Mouse (Mus musculus) heart, embryonic 11.5 days (tissue): ENCODE results near the gene Elmsan1. TPM values are rescaled to one million over a fixed set of nuclear protein-coding genes. Genes with fewer than 3 reads are reported as not detected.
"Not testable (repeated sequence)": the region's sequence is repeated elsewhere in the genome, so short reads cannot be mapped to it uniquely, and the experiment has no call there.

Source experiments
- ATAC-seq: fragments of 200-750 bp; cut with Nextera tagmentation; replicated peaks from 2 replicates; pipeline ENCODE4 v1.8.0; 2017; ENCODE audit warnings: moderate library complexity; ENCODE audit not compliant: insufficient number of reproducible peaks, low FRiP score, low TSS enrichment
- H3K27ac ChIP-seq: fragments of 300-500 bp; sonication (generic); 2 replicates; pipeline ENCODE4 v1.5.1; 2014; ENCODE audit warnings: mild to moderate bottlenecking, low read depth, low read length
- H3K27me3 ChIP-seq: fragments of 300-500 bp; sonication (generic); 2 replicates; pipeline ENCODE4 v1.6.1; 2014; ENCODE audit warnings: mild to moderate bottlenecking, low read length, mixed read lengths; ENCODE audit not compliant: control insufficient read depth, insufficient read depth
- H3K36me3 ChIP-seq: fragments of 300-500 bp; sonication (generic); 2 replicates; pipeline ENCODE4 v1.6.1; 2014; ENCODE audit warnings: mild to moderate bottlenecking, low read length, moderate library complexity, mixed read lengths; ENCODE audit not compliant: control insufficient read depth, insufficient read depth
- H3K4me1 ChIP-seq: fragments of 300-500 bp; sonication (generic); 2 replicates; pipeline ENCODE4 v1.6.1; 2014; ENCODE audit warnings: low read length; ENCODE audit not compliant: control insufficient read depth, insufficient read depth
- H3K4me2 ChIP-seq: fragments of 300-500 bp; sonication (generic); 2 replicates; pipeline ENCODE4 v1.6.1; 2014; ENCODE audit warnings: mild to moderate bottlenecking, moderate library complexity
- H3K4me3 ChIP-seq: fragments of 300-500 bp; sonication (generic); 2 replicates; pipeline ENCODE4 v1.5.1; 2014; ENCODE audit warnings: low read depth, low read length
- H3K9ac ChIP-seq: fragments of 300-500 bp; sonication (generic); 2 replicates; pipeline ENCODE4 v1.6.1; 2014; ENCODE audit warnings: mild to moderate bottlenecking, low read depth, low read length, moderate library complexity
- H3K9me3 ChIP-seq: fragments of 300-500 bp; sonication (generic); replicated peaks from 2 replicates; pipeline ENCODE4 v1.6.1; 2016; ENCODE audit warnings: low read length; ENCODE audit not compliant: control insufficient read depth
- WGBS: fragments of 180-500 bp; shearing (Covaris S2); extraction: QIAGEN DNeasy Blood & Tissue Kit; methylation state at CpG from one replicate; pipeline ENCODE4 v1.1.7; 2014; ENCODE audit not compliant: insufficient replicate concordance; 5-methylcytosine and 5-hydroxymethylcytosine counted together
- polyA plus RNA-seq: library from polyadenylated mRNA; unstranded; fragments of >200 nt; fragmentation: Nextera tagmentation; extraction: Ambion mirVana; gene quantifications from 2 replicates; pipeline ENCODE4 v1.2.1, GENCODE M21; 2014

Elmsan1 gene
- polyA plus RNA-seq, 1 experiment from 2014 or later = 7.1 TPM

- H3K4me1 ChIP-seq = no peaks in the 10 kb centered on the region
- H3K4me2 ChIP-seq = no peak overlapping the region
- no peak overlapping the region for H3K27ac ChIP-seq
- H3K27me3 ChIP-seq = no peaks in the 10 kb centered on the region
- ATAC-seq = no peak
- no peak overlapping the region for H3K4me3 ChIP-seq
- no peaks in the 10 kb centered on the region for H3K36me3 ChIP-seq
- H3K9me3 ChIP-seq = no peaks in the 10 kb centered on the region
- no peak overlapping the region for H3K9ac ChIP-seq
- WGBS = 70% methylated on average over 3 of the region's 3 CpGs
Measured at GRCm38 (mm10) chr12:84107012-84107411, 111.7 kb downstream of the Elmsan1 start.

DNA sequence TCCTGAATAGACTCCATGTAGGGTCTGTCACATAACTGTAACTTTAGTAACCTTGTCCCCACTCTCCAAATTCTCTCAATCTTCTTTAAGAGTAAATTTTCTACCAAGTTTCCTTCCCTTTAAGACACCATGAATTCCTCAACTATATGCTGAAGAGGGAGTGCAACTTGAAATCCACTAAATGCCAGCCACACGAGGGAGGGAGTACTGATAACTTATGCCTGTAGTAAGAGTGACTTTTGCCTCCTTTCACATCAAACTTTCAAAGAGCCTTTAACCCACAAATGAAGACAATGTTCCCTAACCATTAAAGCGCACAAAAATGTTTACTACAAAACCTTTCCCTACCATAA lies 117.2 kb downstream of the Elmsan1 start:
- peak overlapping the region; percentile 51 for H3K4me3 ChIP-seq
- H3K27me3 ChIP-seq = no peaks in the 10 kb centered on the region
- H3K27ac ChIP-seq = no peak overlapping the region
- peak overlapping the region; percentile 88 for H3K4me2 ChIP-seq
- WGBS = 44% methylated on average over 2 of the region's 2 CpGs
- H3K4me1 ChIP-seq = no peaks in the 10 kb centered on the region
- peak overlapping the region; percentile 70; the same call in 1 of the 2 replicates for H3K9ac ChIP-seq
- ATAC-seq = no peak
- H3K36me3 ChIP-seq = no peaks in the 10 kb centered on the region
- no peaks in the 10 kb centered on the region for H3K9me3 ChIP-seq

DNA sequence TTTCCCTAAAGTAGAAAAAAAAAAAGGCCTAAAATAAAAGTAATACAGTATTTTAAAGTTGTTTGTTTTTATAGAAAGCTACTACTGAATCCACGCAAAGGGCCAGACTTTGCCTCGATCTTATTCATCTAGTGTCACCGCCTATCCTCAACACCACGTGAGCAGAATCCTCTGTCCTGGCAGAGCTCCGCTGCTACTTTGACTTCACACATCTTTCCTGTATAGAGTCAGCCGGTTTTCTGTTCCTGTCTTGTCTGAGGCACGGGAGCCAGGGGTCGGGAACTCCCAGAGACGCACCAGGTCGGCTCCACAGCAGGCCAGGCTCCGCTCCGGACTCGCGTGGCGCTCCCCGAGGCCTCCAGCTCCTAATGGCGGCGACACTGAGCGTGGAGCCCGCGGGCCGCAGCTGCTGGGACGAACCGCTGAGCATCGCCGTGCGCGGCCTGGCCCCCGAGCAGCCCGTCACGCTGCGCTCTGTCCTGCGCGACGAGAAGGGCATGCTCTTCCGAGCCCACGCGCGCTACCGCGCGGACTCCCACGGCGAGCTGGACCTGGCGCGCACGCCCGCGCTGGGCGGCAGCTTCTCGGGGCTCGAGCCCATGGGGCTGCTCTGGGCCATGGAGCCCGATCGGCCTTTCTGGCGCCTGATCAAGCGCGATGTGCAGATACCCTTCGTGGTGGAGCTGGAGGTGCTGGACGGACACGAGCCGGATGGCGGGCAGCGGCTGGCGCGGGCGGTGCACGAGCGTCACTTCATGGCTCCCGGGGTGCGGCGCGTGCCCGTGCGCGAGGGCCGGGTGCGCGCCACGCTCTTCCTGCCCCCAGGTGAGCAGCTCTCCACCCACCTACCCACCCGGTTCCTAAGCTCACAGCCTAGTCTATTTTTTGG lies 117.8 kb downstream of the Elmsan1 start, which contains the start of gene Acot6:
Gene Acot6 (plus strand): TSS at position 51 of the 889 bp plus-strand sequence.
- 1% methylated on average over 73 of the region's 80 CpGs for WGBS
- H3K4me1 ChIP-seq, H3K27me3 ChIP-seq, H3K27ac ChIP-seq, H3K9me3 ChIP-seq, H3K36me3 ChIP-seq: not testable (repeated sequence)
- peak within 1 kb of the TSS; percentile 51 for H3K4me3 ChIP-seq
- H3K4me2 ChIP-seq = peak within 1 kb of the TSS; percentile 88
- ATAC-seq = 0 out of 2 replicates have a peak, but pooled peaks have one; percentile 49
- H3K9ac ChIP-seq = peak within 1 kb of the TSS; percentile 70

- 71% methylated on average over 1 of the region's 1 CpGs for whole genome bisulfite sequencing
- H3K27me3 ChIP-seq = no peaks in the 10 kb centered on the region
- no peaks in the 10 kb centered on the region for H3K9me3 ChIP-seq
- no peak overlapping the region for H3K9ac ChIP-seq
- no peak overlapping the region; the same call in 1 of the 2 replicates for H3K4me3 ChIP-seq
- no peaks in the 10 kb centered on the region for H3K36me3 ChIP-seq
- peak overlapping the region; percentile 88; the same call in 1 of the 2 replicates for H3K4me2 ChIP-seq
- no peaks in the 10 kb centered on the region for H3K4me1 ChIP-seq
- no peak overlapping the region for H3K27ac ChIP-seq
- no peak for ATAC-seq
Measured at GRCm38 (mm10) chr12:84100071-84100470, 118.6 kb downstream of the Elmsan1 start.

GRCm38 (mm10) chr12:84099605-84100004 lies 119.1 kb downstream of the Elmsan1 start:
- Histone ChIP-seq H3K27me3 (no peaks in the 10 kb centered on the region), H3K4me2 (no peak overlapping the region), H3K36me3 (no peaks in the 10 kb centered on the region), H3K9me3 (no peaks in the 10 kb centered on the region), H3K9ac (no peak overlapping the region), H3K4me1 (no peaks in the 10 kb centered on the region), H3K27ac (no peak overlapping the region), H3K4me3 (no peak overlapping the region)
- no peak for ATAC-seq
- WGBS = 85% methylated on average over 2 of the region's 2 CpGs

Other genes with a start within 250 kb of the Elmsan1 start
- not detected in 2 replicates for gene Heatr4, start 234.0 kb downstream of the Elmsan1 start, polyA plus RNA-seq
- 33.0 and 35.5 TPM in 2 replicates for gene Acot2, start 231.0 kb downstream of the Elmsan1 start, polyA plus RNA-seq
- 19.3 and 20.7 TPM in 2 replicates for gene Acot1, start 209.4 kb downstream of the Elmsan1 start, polyA plus RNA-seq
- 0.37 and 0.43 TPM in 2 replicates for gene Acot4, start 180.5 kb downstream of the Elmsan1 start, polyA plus RNA-seq
- gene Gm49366, start 179.9 kb downstream of the Elmsan1 start, polyA plus RNA-seq = not detected in 2 replicates
- 0.13 and 0.67 TPM in 2 replicates for gene Acot3, start 166.7 kb downstream of the Elmsan1 start, polyA plus RNA-seq
- not detected in 2 replicates for gene Acot5, start 149.6 kb downstream of the Elmsan1 start, polyA plus RNA-seq
- 0.89 and 1.0 TPM in 2 replicates for gene Acot6, start 118.2 kb downstream of the Elmsan1 start, polyA plus RNA-seq
- 2.9 and 3.1 TPM in 2 replicates for gene Dnal1, start 104.5 kb downstream of the Elmsan1 start, polyA plus RNA-seq
- 0.50 and 0.62 TPM in 2 replicates for gene Pnma1, start 70.4 kb downstream of the Elmsan1 start, polyA plus RNA-seq
- gene Ptgr2, start 66.4 kb upstream of the Elmsan1 start, polyA plus RNA-seq = 62.5 and 74.7 TPM in 2 replicates
- 56.0 and 58.0 TPM in 2 replicates for gene Zfp410, start 98.0 kb upstream of the Elmsan1 start, polyA plus RNA-seq
- 57.4 and 68.0 TPM in 2 replicates for gene Coq6, start 142.8 kb upstream of the Elmsan1 start, polyA plus RNA-seq
- gene Fam161b, start 143.0 kb upstream of the Elmsan1 start, polyA plus RNA-seq = 5.7 and 6.6 TPM in 2 replicates
- 26.9 and 29.0 TPM in 2 replicates for gene Entpd5, start 190.1 kb upstream of the Elmsan1 start, polyA plus RNA-seq
- gene Bbof1, start 190.2 kb upstream of the Elmsan1 start, polyA plus RNA-seq = 1.1 and 2.5 TPM in 2 replicates
- gene Rnf113a2, start 198.3 kb upstream of the Elmsan1 start, polyA plus RNA-seq = 21.6 and 26.1 TPM in 2 replicates
- 38.6 and 41.4 TPM in 2 replicates for gene Aldh6a1, start 232.1 kb upstream of the Elmsan1 start, polyA plus RNA-seq
- gene Lin52, start 232.5 kb upstream of the Elmsan1 start, polyA plus RNA-seq = 17.3 and 19.1 TPM in 2 replicates